Mouse (Mus musculus): ENCODE data around the gene Hint1. TPM values are rescaled to one million over a fixed set of nuclear protein-coding genes. Genes with fewer than 3 reads are reported as not detected.

The Hint1 gene
- total and polyA plus RNA-seq, 3 experiments: 529 to 2,790 (median 567) TPM

GRCm38 (mm10) chr11:54911671-54912502 is 45.7 kb downstream of the Hint1 start:
- no peaks in the 10 kb centered on the region; a peak in 1 of 4 replicates for H3K36me3 ChIP-seq (ENCODE audit: control insufficient read depth in 1 of 2, insufficient read depth in 2 of 2, low read length in 2 of 2)

GRCm38 (mm10) chr11:54912503-54913316 is 46.5 kb downstream of the Hint1 start:
- Histone ChIP-seq H3K4me3 (ENCODE audit: control insufficient read depth in 1 of 2, insufficient read depth in 1 of 2, low read depth in 2 of 2, low read length in 2 of 2) (no peak overlapping the region), H3K27me3 (ENCODE audit: control insufficient read depth in 1 of 2, insufficient read depth in 2 of 2, low read length in 2 of 2) (no peaks in the 10 kb centered on the region), H3K79me2 (ENCODE audit: control insufficient read depth, insufficient read depth, low read length, poor library complexity) (no peaks in the 10 kb centered on the region), H3K27ac (ENCODE audit: control insufficient read depth, low read depth, low read length) (no peak overlapping the region), H3K36me3 (ENCODE audit: control insufficient read depth in 1 of 2, insufficient read depth in 2 of 2, low read length in 2 of 2) (no peaks in the 10 kb centered on the region; a peak in 1 of 4 replicates), H3K4me1 (ENCODE audit: control insufficient read depth in 1 of 2, insufficient read depth in 2 of 2, low read length in 2 of 2) (no peaks in the 10 kb centered on the region), H3K9ac (ENCODE audit: control insufficient read depth, low read depth, low read length, poor library complexity, severe bottlenecking) (no peak overlapping the region), H3K9me3 (replicated peaks; ENCODE audit: insufficient read depth, low read length) (no peaks in the 10 kb centered on the region)
- no peak for DNase-seq (ENCODE audit: low read depth, low spot score)
- TF ChIP-seq HCFC1 (IDR thresholded peaks at IDR 0.05; ENCODE audit: low read depth, low read length): no peak
- no peak for TF ChIP-seq POLR2AphosphoS5 (IDR thresholded peaks at IDR 0.05; ENCODE audit: borderline replicate concordance, low read depth, low read length)
- TF ChIP-seq ZMIZ1 (IDR thresholded peaks at IDR 0.05; ENCODE audit: low read depth, low read length): no peak
- TF ChIP-seq POLR2AphosphoS2 (IDR thresholded peaks at IDR 0.05; ENCODE audit: low read length): no peak
- TF ChIP-seq GATA1 (IDR thresholded peaks at IDR 0.05; ENCODE audit: low read depth, low read length): no peak
- no peak for TF ChIP-seq ZC3H11A (IDR thresholded peaks at IDR 0.05; ENCODE audit: low read depth, low read length)
- TF ChIP-seq JUND (IDR thresholded peaks at IDR 0.05; ENCODE audit: low read depth, low read length): no peak
- TF ChIP-seq NRF1 (IDR thresholded peaks at IDR 0.05; ENCODE audit: insufficient read depth, low read depth, low read length, poor library complexity, severe bottlenecking): no peak
- no peak for TF ChIP-seq MXI1 (IDR thresholded peaks at IDR 0.05; ENCODE audit: low read depth, low read length)
- TF ChIP-seq CHD2 (IDR thresholded peaks at IDR 0.05; ENCODE audit: low read length): no peak
- no peak for TF ChIP-seq MAZ (IDR thresholded peaks at IDR 0.05; ENCODE audit: low read depth, low read length)

More at GRCm38 (mm10) chr11:54911671-54912502, 45.7 kb downstream of the Hint1 start:
- no peaks in the 10 kb centered on the region for H3K9me3 ChIP-seq (replicated peaks; ENCODE audit: insufficient read depth, low read length)
- H3K27me3 ChIP-seq (ENCODE audit: control insufficient read depth in 1 of 2, insufficient read depth in 2 of 2, low read length in 2 of 2): no peaks in the 10 kb centered on the region
- no peaks in the 10 kb centered on the region for H3K4me1 ChIP-seq (ENCODE audit: control insufficient read depth in 1 of 2, insufficient read depth in 2 of 2, low read length in 2 of 2)
- no peak for DNase-seq (ENCODE audit: low read depth, low spot score)
- H3K4me3 ChIP-seq (ENCODE audit: control insufficient read depth in 1 of 2, insufficient read depth in 1 of 2, low read depth in 2 of 2, low read length in 2 of 2): no peak overlapping the region
- no peaks in the 10 kb centered on the region for H3K79me2 ChIP-seq (ENCODE audit: control insufficient read depth, insufficient read depth, low read length, poor library complexity)
- no peak overlapping the region for H3K9ac ChIP-seq (ENCODE audit: control insufficient read depth, low read depth, low read length, poor library complexity, severe bottlenecking)
- H3K27ac ChIP-seq (ENCODE audit: control insufficient read depth, low read depth, low read length): no peak overlapping the region
- TF ChIP-seq GATA1 (IDR thresholded peaks at IDR 0.05; ENCODE audit: low read depth, low read length): no peak

- Histone ChIP-seq H3K27me3 (ENCODE audit: control insufficient read depth in 1 of 2, insufficient read depth in 2 of 2, low read length in 2 of 2) (no peaks in the 10 kb centered on the region), H3K4me3 (ENCODE audit: control insufficient read depth in 1 of 2, insufficient read depth in 1 of 2, low read depth in 2 of 2, low read length in 2 of 2) (no peak overlapping the region), H3K36me3 (ENCODE audit: control insufficient read depth in 1 of 2, insufficient read depth in 2 of 2, low read length in 2 of 2) (no peaks in the 10 kb centered on the region; a peak in 1 of 4 replicates), H3K9me3 (replicated peaks; ENCODE audit: insufficient read depth, low read length) (no peaks in the 10 kb centered on the region), H3K4me1 (ENCODE audit: control insufficient read depth in 1 of 2, insufficient read depth in 2 of 2, low read length in 2 of 2) (no peaks in the 10 kb centered on the region), H3K27ac (ENCODE audit: control insufficient read depth, low read depth, low read length) (no peak overlapping the region), H3K79me2 (ENCODE audit: control insufficient read depth, insufficient read depth, low read length, poor library complexity) (no peaks in the 10 kb centered on the region), H3K9ac (ENCODE audit: control insufficient read depth, low read depth, low read length, poor library complexity, severe bottlenecking) (no peak overlapping the region)
- no peak for TF ChIP-seq MYC (IDR thresholded peaks at IDR 0.05; ENCODE audit: low read depth, low read length)
- TF ChIP-seq ZMIZ1 (IDR thresholded peaks at IDR 0.05; ENCODE audit: low read depth, low read length): no peak
- TF ChIP-seq ELF1 (IDR thresholded peaks at IDR 0.05; ENCODE audit: low read depth, low read length): no peak
- no peak for TF ChIP-seq USF2 (IDR thresholded peaks at IDR 0.05; ENCODE audit: borderline replicate concordance in 1 of 2, insufficient read depth in 1 of 2, low read depth in 1 of 2, low read length in 2 of 2)
- no peak for TF ChIP-seq POLR2AphosphoS2 (IDR thresholded peaks at IDR 0.05; ENCODE audit: low read length)
- TF ChIP-seq POLR2AphosphoS5 (IDR thresholded peaks at IDR 0.05; ENCODE audit: borderline replicate concordance, low read depth, low read length): no peak
- TF ChIP-seq E2F4 (IDR thresholded peaks at IDR 0.05; ENCODE audit: borderline replicate concordance, low read depth, low read length): no peak
- TF ChIP-seq CHD1 (IDR thresholded peaks at IDR 0.05; ENCODE audit: low read depth, low read length): no peak
- TF ChIP-seq MAX (IDR thresholded peaks at IDR 0.05; ENCODE audit: low read length): no peak
- no peak for TF ChIP-seq JUND (IDR thresholded peaks at IDR 0.05; ENCODE audit: low read depth, low read length)
- TF ChIP-seq ZC3H11A (IDR thresholded peaks at IDR 0.05; ENCODE audit: low read depth, low read length): no peak
- no peak for DNase-seq (ENCODE audit: low read depth, low spot score)
These were observed 47.7 kb downstream of the Hint1 start for GRCm38 (mm10) chr11:54913841-54914240.

Measured in MEL (cell line).